Comparison of ENCODE assay signal across 13 mouse cellular contexts in the genomic region with DNA sequence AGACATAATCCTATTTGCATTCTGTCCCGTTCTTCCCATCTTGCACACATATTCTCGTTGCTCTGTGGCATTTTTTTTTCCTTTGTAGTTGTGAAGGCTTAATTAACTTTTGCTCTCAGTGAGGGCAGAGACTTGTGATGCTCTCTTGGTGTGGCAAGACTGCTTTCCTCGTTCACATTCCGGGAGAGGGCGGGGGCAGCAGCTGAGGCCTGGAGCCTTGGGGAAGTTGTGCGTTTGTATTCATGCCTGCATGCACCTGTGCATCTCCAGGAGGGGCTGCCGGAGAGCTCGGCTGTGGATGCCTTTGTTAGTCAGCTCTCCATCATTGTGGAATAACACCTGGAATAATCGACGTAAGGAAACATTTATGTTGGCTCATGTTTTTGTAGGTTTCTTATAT.
"Had no signal": no experiment of that assay in that cellular context is flagged by ENCODE, and none has a peak within 500 bp of the region (broad histone marks: within the 10 kb centered on the region; RNA-seq: fewer than 3 reads in every experiment).

No protein-coding gene starts in this region.

- H3K4me1 ChIP-seq: liver, embryonic 15.5 days; midbrain, embryonic 12.5 days; neural tube, embryonic 12.5 days had no signal

- H3K9ac ChIP-seq: kidney, embryonic 15.5 days; liver, embryonic 15.5 days; lung, embryonic 14.5 days; midbrain, embryonic 12.5 days; neural tube, embryonic 12.5 days had no signal

- H3K4me2 ChIP-seq: kidney, embryonic 15.5 days; liver, embryonic 11.5 days; liver, embryonic 15.5 days; lung, embryonic 14.5 days; midbrain, embryonic 12.5 days; neural tube, embryonic 12.5 days had no signal

- H3K9me3 ChIP-seq: kidney, embryonic 15.5 days; limb, embryonic 10.5 days; liver, embryonic 15.5 days; megakaryocyte, embryonic 14.5 days; midbrain, embryonic 12.5 days; neural tube, embryonic 12.5 days had no signal

- H3K4me3 ChIP-seq: kidney, embryonic 15.5 days; limb, embryonic 10.5 days; liver, embryonic 15.5 days; megakaryocyte, embryonic 14.5 days; midbrain, embryonic 12.5 days; neural tube, embryonic 12.5 days had no signal

- H3K36me3 ChIP-seq: kidney, embryonic 15.5 days; limb, embryonic 10.5 days; liver, embryonic 15.5 days; midbrain, embryonic 12.5 days; neural tube, embryonic 12.5 days had no signal

- H3K27me3 ChIP-seq: kidney, embryonic 15.5 days; midbrain, embryonic 12.5 days; neural tube, embryonic 12.5 days had no signal

- DNase-seq: kidney, adult 18-20 months; kidney, postnatal 14 days; lung, embryonic 14.5 days; thymus, adult 18-20 months; thymus, postnatal 14 days had no signal

- H3K27ac ChIP-seq: kidney, embryonic 15.5 days; limb, embryonic 10.5 days; liver, embryonic 15.5 days; macrophage; midbrain, embryonic 12.5 days; neural tube, embryonic 12.5 days had no signal
